Mouse (Mus musculus) 3134 (cell line): ENCODE data around the gene Brwd1.
"Not testable (repeated sequence)": the region's sequence is repeated elsewhere in the genome, so short reads cannot be mapped to it uniquely, and the experiment has no call there.

Experiments
- DNase-seq: peaks from one replicate; pipeline ENCODE4 v3.0.0-alpha.2; 2011; ENCODE audit warnings: low spot score; ENCODE audit not compliant: insufficient read length; ENCODE audit errors: extremely low read depth

The Brwd1 gene

GRCm38 (mm10) chr16:96081742-96082241 is 534 bp downstream of the Brwd1 start:
- peak; percentile 58 for DNase-seq

GRCm38 (mm10) chr16:96081331-96081730 is 995 bp downstream of the Brwd1 start:
- DNase-seq, result peak; percentile 76

- DNase-seq, result no peak
Measured at GRCm38 (mm10) chr16:96080524-96080923, 1.8 kb downstream of the Brwd1 start.

GRCm38 (mm10) chr16:96068364-96068763 is 14.0 kb downstream of the Brwd1 start:
- DNase-seq, result no peak

GRCm38 (mm10) chr16:96066174-96066573 is 16.2 kb downstream of the Brwd1 start:
- no peak for DNase-seq

GRCm38 (mm10) chr16:96064649-96065048 is 17.7 kb downstream of the Brwd1 start:
- no peak for DNase-seq

- DNase-seq, result peak; percentile 20
Measured at GRCm38 (mm10) chr16:96044096-96044495, 38.2 kb downstream of the Brwd1 start.

- no peak for DNase-seq
Measured at GRCm38 (mm10) chr16:96040691-96041090, 41.6 kb downstream of the Brwd1 start.

- no peak for DNase-seq
Measured at GRCm38 (mm10) chr16:96039538-96039937, 42.8 kb downstream of the Brwd1 start.

- no peak for DNase-seq
Measured at GRCm38 (mm10) chr16:96034473-96034872, 47.9 kb downstream of the Brwd1 start.

GRCm38 (mm10) chr16:96032368-96033043 is 49.8 kb downstream of the Brwd1 start:
- no peak for DNase-seq

- DNase-seq, result no peak
Measured at GRCm38 (mm10) chr16:96030476-96031102, 51.7 kb downstream of the Brwd1 start.

- no peak for DNase-seq
Measured at GRCm38 (mm10) chr16:96026256-96026655, 56.1 kb downstream of the Brwd1 start.

GRCm38 (mm10) chr16:96025244-96025643 is 57.1 kb downstream of the Brwd1 start:
- DNase-seq, result no peak

- no peak for DNase-seq
Measured at GRCm38 (mm10) chr16:96021045-96021444, 61.3 kb downstream of the Brwd1 start.

- DNase-seq, result not testable (repeated sequence)
Measured at GRCm38 (mm10) chr16:96009124-96009523, 73.2 kb downstream of the Brwd1 start.

GRCm38 (mm10) chr16:96004278-96004677 is 78.0 kb downstream of the Brwd1 start:
- not testable (repeated sequence) for DNase-seq

- no peak for DNase-seq
Measured at GRCm38 (mm10) chr16:95999291-95999690, 83.0 kb downstream of the Brwd1 start.

GRCm38 (mm10) chr16:95996156-95996555 is 86.2 kb downstream of the Brwd1 start:
- no peak for DNase-seq

GRCm38 (mm10) chr16:95994576-95994975 is 87.8 kb downstream of the Brwd1 start:
- DNase-seq, result not testable (repeated sequence)

- DNase-seq, result no peak
Measured at GRCm38 (mm10) chr16:95992596-95992995, 89.7 kb downstream of the Brwd1 start.
